Mouse (Mus musculus): ENCODE results near the gene Ptprb. TPM values are rescaled to one million over a fixed set of nuclear protein-coding genes. Genes with fewer than 3 reads are reported as not detected.

Ptprb gene
- 2.0 and 2.2 TPM in 2 replicates for polyA plus RNA-seq (2016; fragmentation: Nextera tagmentation; extraction: Ambion mirVana)

DNA sequence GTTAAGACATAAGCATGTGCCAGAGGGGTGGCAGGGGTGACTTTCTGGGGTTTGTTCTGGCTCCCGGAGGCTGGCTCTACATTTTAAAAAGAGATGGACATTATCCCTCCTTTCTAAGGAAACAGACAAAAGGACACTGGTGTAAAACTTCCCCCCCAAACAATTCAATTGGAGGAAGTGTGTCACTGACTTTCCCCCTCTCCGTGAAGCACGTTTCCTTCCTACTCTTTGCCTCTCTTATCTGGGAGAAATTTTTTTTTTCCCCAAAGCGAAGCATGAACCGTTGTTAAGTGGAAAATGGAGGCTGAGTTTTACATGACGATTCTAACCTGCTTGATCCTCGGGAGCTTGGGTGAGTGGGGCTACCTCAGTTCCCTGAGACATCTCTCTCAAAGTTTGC, at the start of gene Ptprb:
Ptprb (plus strand) TSS at position 244 of the 400 bp plus-strand sequence.
- Histone ChIP-seq H3K27ac (no peak within 1 kb of the TSS), H3K4me3 (peak within 1 kb of the TSS; percentile 17; the same call in 1 of the 2 replicates), H3K36me3 (no peaks in the 10 kb centered on the region), H3K27me3 (ENCODE audit: low read depth, poor library complexity, severe bottlenecking) (no peaks in the 10 kb centered on the region), H3K9me3 (replicated peaks) (no peaks in the 10 kb centered on the region), H3K4me1 (no peaks in the 10 kb centered on the region)
- 79% methylated on average over 7 of the region's 7 CpGs for WGBS
- DNase-seq (ENCODE audit: low spot score), result no peak

DNA sequence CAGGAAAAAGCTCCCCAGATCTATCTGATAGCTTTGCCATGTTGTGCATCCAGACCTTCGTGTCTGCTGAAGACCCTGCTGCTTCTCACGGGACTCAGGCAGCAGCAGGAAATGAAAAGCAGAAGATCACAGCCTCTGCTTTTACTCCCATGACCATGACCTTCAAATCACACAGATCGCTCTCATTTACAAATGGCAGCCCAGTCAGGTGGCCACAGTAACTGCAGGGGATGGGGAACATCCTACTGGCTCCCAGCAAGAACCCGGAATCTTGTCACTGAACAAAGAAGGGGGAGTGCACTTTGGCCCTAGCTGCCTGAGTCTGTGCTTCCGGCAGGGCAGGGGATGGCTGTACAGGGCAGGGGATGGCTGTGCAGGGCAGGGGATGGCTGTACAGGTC, 40.0 kb upstream of the Ptprb start:
- 70% methylated on average over 5 of the region's 5 CpGs for WGBS
- no peaks in the 10 kb centered on the region for H3K9me3 ChIP-seq (replicated peaks)

DNA sequence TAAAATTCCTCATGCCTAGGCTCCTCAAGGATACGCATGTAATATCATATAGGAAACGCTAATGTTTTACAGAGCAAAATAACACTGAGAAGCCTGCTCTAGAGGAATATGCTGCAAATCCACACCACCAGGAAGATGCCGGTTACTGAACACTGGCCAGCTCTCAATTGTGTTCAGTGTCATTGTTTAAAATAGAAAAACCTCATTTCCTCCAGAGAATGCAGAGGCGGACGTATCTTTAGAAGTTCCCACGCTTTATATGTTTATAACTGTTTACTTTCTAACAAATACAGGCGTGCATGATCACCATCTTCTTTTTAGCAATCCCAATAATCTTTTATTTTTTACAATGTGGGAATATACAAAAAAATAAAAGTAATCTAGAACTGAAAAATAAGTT, 33.1 kb upstream of the Ptprb start:
- H3K9me3 ChIP-seq (replicated peaks), result no peaks in the 10 kb centered on the region
- H3K4me1 ChIP-seq, result no peaks in the 10 kb centered on the region
- DNase-seq (ENCODE audit: low spot score), result no peak
- no peak overlapping the region for H3K4me3 ChIP-seq
- H3K27me3 ChIP-seq (ENCODE audit: low read depth, poor library complexity, severe bottlenecking), result no peaks in the 10 kb centered on the region
- H3K36me3 ChIP-seq, result no peaks in the 10 kb centered on the region
- H3K27ac ChIP-seq, result no peak overlapping the region
- 83% methylated on average over 7 of the region's 7 CpGs for WGBS

More for the DNA sequence above, 40.0 kb upstream of the Ptprb start:
- DNase-seq (ENCODE audit: low spot score), result no peak
- Histone ChIP-seq H3K27ac (no peak overlapping the region), H3K36me3 (no peaks in the 10 kb centered on the region), H3K4me3 (no peak overlapping the region), H3K27me3 (ENCODE audit: low read depth, poor library complexity, severe bottlenecking) (no peaks in the 10 kb centered on the region), H3K4me1 (no peaks in the 10 kb centered on the region)

DNA sequence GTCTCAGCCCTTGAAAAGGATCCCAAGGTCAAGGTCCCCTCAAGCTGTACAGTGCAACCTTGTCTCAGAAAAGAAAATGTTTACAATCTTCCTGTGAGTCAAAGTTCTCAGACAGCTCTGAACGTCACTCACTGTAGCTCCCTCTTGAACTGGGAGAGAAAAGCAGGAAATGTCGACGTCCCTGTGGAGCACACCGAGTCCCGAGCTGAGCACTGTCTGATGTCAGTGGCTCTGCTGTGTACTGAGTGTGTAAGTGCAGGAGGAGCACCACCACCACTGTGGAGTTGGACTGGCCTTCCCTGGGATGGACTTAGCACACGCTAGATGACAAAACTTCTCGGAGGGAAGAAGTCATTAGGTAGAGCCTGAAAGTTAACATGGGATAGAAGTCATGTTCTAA, 31.9 kb upstream of the Ptprb start:
- H3K4me3 ChIP-seq, result no peak overlapping the region
- H3K4me1 ChIP-seq, result no peaks in the 10 kb centered on the region
- no peak overlapping the region for H3K27ac ChIP-seq
- WGBS, result 59% methylated on average over 7 of the region's 7 CpGs
- no peaks in the 10 kb centered on the region for H3K27me3 ChIP-seq (ENCODE audit: low read depth, poor library complexity, severe bottlenecking)
- DNase-seq (ENCODE audit: low spot score), result no peak
- H3K36me3 ChIP-seq, result no peaks in the 10 kb centered on the region
- H3K9me3 ChIP-seq (replicated peaks), result no peaks in the 10 kb centered on the region

DNA sequence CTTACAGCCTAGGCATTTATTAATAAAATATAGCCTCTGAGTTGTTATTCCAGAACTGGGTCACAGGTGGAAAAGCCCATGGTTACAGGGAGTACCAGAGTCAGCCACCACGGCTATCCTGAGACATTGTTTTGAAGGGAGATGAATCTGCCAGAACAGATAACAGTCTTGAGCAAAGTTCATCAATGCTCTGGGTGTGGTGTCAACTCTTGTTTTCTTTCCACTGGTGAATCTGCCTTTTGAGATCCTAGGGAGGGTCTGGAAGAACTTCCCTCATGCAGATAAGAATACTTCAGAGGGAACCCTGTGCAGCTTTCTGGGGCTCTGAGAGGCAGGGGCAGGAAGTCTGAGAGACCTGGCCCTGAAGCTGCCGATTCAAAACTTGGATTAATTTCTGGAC, 29.7 kb upstream of the Ptprb start:
- H3K36me3 ChIP-seq, result no peaks in the 10 kb centered on the region
- no peak overlapping the region for H3K27ac ChIP-seq
- DNase-seq (ENCODE audit: low spot score), result no peak
- H3K4me1 ChIP-seq, result no peaks in the 10 kb centered on the region
- no peaks in the 10 kb centered on the region for H3K9me3 ChIP-seq (replicated peaks)
- no peaks in the 10 kb centered on the region for H3K27me3 ChIP-seq (ENCODE audit: low read depth, poor library complexity, severe bottlenecking)
- H3K4me3 ChIP-seq, result no peak overlapping the region
- WGBS, result 84% methylated on average over 2 of the region's 2 CpGs

DNA sequence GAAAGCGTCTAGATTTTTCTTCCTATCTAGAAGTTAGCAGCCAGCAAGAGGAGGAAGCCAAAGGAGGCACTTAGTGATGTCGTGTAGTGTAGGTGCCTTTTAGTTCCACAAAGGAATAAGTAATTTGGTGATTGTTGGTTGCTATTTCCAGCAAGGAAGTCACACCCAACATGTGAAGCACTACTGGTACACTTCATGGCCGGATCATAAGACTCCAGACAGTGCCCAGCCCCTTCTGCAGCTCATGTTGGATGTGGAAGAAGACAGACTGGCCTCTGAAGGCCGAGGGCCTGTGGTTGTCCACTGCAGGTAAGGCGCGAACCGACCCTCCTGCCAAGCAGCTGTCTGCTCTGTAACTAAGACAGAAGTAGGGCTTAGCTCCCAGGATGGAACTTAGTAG, 22.7 kb upstream of the Ptprb start:
- 84% methylated on average over 7 of the region's 7 CpGs for WGBS
- Histone ChIP-seq H3K27ac (no peak overlapping the region), H3K4me3 (no peak overlapping the region), H3K27me3 (ENCODE audit: low read depth, poor library complexity, severe bottlenecking) (no peaks in the 10 kb centered on the region), H3K36me3 (no peaks in the 10 kb centered on the region), H3K9me3 (replicated peaks) (no peaks in the 10 kb centered on the region), H3K4me1 (no peaks in the 10 kb centered on the region)
- DNase-seq (ENCODE audit: low spot score), result no peak

DNA sequence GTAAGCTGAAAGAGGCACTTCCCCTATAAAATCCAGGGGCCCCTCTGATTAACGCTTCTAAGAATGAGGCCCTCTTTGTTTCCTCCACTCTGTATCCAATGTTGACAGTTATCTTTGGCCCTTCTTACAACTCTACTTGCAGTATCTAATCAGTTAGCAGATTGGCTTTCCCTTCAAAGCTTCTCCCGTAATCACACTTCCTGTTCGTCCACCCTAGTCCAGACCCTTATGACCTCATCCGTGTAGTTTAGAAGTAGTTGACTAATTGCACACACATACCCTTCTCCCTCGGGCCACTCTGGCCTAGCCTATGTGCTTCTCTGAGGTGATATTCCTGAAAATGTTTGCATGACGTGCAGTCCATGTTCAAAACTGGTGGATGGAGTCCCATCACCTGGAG, 21.4 kb upstream of the Ptprb start:
- no peaks in the 10 kb centered on the region for H3K9me3 ChIP-seq (replicated peaks)

DNA sequence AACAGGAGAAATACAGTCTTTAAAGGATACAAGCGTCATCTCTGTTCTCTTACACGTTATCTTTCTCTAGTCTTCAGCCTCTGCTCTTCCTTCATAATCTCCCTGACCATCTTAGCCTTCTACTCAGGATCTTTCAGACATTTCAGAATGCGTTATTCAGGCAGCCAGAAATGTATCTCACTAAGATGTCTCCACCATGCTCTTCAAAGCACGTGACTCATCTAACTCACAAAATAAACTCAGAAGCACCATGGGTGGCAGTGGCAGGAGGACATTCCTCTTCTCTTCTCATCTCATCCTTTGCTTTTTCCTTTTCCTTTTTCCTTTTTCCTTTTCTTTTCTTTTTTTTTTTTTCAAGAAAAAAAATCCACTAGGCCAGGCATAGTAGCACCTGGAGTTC, 16.0 kb upstream of the Ptprb start:
- WGBS, result 90% methylated on average over 4 of the region's 4 CpGs
- no peaks in the 10 kb centered on the region for H3K9me3 ChIP-seq (replicated peaks)

More for the DNA sequence above, 21.4 kb upstream of the Ptprb start:
- H3K27ac ChIP-seq, result no peak overlapping the region
- no peak overlapping the region for H3K4me3 ChIP-seq
- WGBS, result 54% methylated on average over 6 of the region's 6 CpGs
- no peaks in the 10 kb centered on the region for H3K27me3 ChIP-seq (ENCODE audit: low read depth, poor library complexity, severe bottlenecking)
- DNase-seq (ENCODE audit: low spot score), result no peak
- no peaks in the 10 kb centered on the region for H3K36me3 ChIP-seq
- H3K4me1 ChIP-seq, result no peaks in the 10 kb centered on the region

DNA sequence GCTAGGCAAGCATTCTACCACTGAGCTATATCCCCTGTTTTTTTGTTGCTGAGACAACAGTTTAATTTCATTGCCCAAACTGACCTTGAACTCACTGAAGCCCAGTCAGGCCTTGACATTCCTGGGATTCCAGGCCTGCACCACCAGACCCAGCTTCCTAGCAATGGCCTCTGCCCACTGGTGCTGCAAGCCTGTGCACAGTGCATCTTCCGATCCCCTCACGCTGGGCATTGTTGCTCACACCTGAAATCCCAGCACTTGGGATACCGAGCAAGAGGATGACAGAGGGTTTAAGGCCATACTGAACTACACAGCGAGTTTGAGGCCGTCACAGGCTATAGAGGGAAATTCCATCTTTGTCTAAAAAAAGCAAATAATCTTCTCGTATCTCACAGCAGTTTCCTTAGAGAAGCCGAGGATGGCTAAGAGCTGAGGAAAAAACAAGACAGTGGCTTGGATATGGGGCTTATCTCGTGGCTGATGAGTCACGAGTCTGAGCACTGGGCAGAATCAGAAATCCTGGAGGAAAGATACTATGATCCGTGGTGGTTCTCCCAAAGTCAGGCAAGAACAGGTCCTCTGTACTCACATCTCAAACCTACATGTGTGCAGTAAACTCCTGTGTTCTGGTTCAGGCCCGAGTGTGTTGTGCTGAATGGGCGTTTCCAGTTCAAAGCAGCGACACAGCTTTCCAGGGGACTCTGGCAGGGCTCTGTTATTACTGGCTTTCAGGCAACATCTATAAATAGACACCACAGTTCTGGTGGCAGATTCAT, 14.5 kb upstream of the Ptprb start:
- H3K27ac ChIP-seq, result peak overlapping the region; percentile 23; the same call in 1 of the 2 replicates
- no peaks in the 10 kb centered on the region for H3K27me3 ChIP-seq (ENCODE audit: low read depth, poor library complexity, severe bottlenecking)
- DNase-seq (ENCODE audit: low spot score), result no peak
- H3K36me3 ChIP-seq, result no peaks in the 10 kb centered on the region
- no peak overlapping the region for H3K4me3 ChIP-seq
- peaks cover 4% of the 10 kb centered on the region; the same call in 1 of the 2 replicates for H3K4me1 ChIP-seq
- WGBS, result 81% methylated on average over 13 of the region's 13 CpGs
- H3K9me3 ChIP-seq (replicated peaks), result no peaks in the 10 kb centered on the region

More for the DNA sequence above, 16.0 kb upstream of the Ptprb start:
- Histone ChIP-seq H3K27me3 (ENCODE audit: low read depth, poor library complexity, severe bottlenecking) (no peaks in the 10 kb centered on the region), H3K27ac (no peak overlapping the region), H3K36me3 (no peaks in the 10 kb centered on the region), H3K4me3 (no peak overlapping the region), H3K4me1 (peaks cover 4% of the 10 kb centered on the region; the same call in 1 of the 2 replicates)
- DNase-seq (ENCODE audit: low spot score), result no peak

DNA sequence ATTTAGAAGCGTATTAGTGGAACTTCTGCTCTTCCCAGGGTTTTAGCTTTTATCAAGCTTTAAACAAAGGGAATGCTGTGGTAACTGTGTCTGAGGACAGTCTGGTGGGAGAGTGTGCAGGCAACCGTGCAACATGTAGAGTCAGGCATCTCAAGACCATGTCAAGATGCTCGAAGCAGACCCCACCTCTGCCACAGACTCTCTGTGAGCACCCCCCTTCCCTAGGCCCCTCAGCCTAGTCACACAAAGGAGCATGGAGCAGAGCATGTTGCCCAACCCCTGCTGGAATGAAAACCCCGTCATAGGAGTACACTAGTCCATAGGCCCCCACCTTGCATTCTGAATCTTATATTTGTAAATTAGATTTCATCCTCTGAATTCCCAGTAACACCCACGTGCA, 13.8 kb upstream of the Ptprb start:
- peaks cover 4% of the 10 kb centered on the region; the same call in 1 of the 2 replicates for H3K4me1 ChIP-seq
- H3K36me3 ChIP-seq, result no peaks in the 10 kb centered on the region
- no peak overlapping the region for H3K27ac ChIP-seq
- H3K27me3 ChIP-seq (ENCODE audit: low read depth, poor library complexity, severe bottlenecking), result no peaks in the 10 kb centered on the region
- H3K9me3 ChIP-seq (replicated peaks), result no peaks in the 10 kb centered on the region
- no peak for DNase-seq (ENCODE audit: low spot score)
- H3K4me3 ChIP-seq, result no peak overlapping the region
- whole genome bisulfite sequencing, result 82% methylated on average over 5 of the region's 5 CpGs

DNA sequence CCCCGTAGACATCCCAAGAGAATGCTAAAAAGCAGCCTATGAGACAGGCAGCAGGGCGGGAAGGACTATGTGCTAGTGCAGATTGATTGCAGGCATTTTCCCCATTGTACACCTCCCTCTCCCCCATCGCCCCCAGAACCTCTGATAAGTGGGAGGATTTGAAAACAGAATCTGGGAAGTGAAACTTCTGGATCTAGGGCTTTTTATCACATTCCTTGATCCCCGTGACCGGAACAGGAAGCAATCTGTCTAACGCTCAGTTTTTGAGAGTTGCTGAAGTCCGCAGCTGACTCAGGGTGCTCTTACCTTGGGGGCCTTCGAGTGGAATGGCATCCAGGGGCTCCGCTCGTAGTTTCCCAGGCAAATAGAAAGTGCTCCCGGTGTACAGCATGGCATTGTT, 10.8 kb upstream of the Ptprb start:
- Histone ChIP-seq H3K9me3 (replicated peaks) (no peaks in the 10 kb centered on the region), H3K36me3 (no peaks in the 10 kb centered on the region), H3K4me1 (peaks cover 4% of the 10 kb centered on the region; the same call in 1 of the 2 replicates), H3K27ac (no peak overlapping the region), H3K27me3 (ENCODE audit: low read depth, poor library complexity, severe bottlenecking) (no peaks in the 10 kb centered on the region), H3K4me3 (no peak overlapping the region)
- no peak for DNase-seq (ENCODE audit: low spot score)
- 84% methylated on average over 11 of the region's 11 CpGs for WGBS

DNA sequence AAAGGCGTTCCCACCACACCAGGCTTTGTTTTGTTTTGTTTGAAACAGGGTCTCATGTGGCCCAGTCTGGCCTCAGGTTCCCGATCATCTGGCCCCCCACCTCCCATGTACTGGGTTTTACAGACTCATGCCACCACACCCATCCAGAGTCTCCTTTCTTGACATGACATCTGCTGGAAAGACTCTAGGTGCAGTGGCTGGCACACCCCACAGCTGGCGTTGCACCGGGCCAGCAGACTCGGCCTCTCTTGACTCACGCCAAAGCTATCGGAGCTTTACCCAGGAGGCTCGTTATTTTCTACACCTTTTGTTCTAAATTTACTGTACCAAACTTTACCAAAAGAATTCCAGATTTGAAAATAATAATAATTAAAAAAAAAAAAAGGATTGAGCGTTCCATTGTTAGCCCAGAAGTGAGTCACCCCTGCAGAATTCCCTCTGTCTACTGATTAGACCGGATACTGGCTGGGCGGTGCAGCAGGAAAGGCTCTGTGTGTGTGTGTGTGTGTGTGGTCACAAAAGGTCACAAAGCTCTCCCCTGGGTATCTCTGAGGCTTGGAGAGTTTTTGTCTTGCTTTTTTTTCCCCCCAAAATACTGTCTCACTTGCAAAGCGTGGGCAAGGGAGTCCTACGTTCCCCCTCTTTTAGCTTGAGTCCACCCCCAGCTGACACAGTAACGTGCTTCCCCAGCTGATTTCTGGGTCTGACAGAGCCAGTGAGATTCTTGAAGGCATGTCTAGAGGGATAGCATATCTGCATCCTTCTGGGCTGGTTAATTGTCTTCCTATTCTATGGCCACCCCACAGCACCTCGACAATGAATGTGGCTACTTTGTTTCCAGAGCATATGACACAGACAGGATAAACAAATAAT, 8.5 kb upstream of the Ptprb start:
- no peak for DNase-seq (ENCODE audit: low spot score)
- Histone ChIP-seq H3K27ac (no peak overlapping the region), H3K9me3 (replicated peaks) (no peaks in the 10 kb centered on the region), H3K36me3 (no peaks in the 10 kb centered on the region), H3K4me1 (no peaks in the 10 kb centered on the region), H3K4me3 (no peak overlapping the region), H3K27me3 (ENCODE audit: low read depth, poor library complexity, severe bottlenecking) (no peaks in the 10 kb centered on the region)
- 86% methylated on average over 15 of the region's 15 CpGs for WGBS

DNA sequence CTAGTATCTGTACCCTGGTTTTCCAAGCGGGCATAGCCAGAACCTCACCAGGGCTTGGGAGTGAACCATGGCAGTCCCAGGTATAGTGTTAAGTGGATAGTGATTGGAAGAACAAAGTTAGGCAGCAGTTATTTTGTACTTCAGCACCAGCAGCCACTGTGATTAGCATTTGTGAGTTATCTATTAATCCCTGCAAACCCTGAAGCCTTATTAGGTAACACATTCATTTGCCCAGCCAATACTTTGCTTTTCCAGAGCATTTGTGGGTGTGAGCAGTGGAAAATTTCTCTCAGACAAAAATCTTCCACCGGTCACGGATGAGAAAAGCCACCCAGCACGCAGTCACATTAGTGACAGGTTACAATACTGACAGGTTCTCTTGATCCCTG, 7.9 kb upstream of the Ptprb start:
- no peaks in the 10 kb centered on the region for H3K9me3 ChIP-seq (replicated peaks)
- H3K27me3 ChIP-seq (ENCODE audit: low read depth, poor library complexity, severe bottlenecking), result no peaks in the 10 kb centered on the region
- H3K4me1 ChIP-seq, result no peaks in the 10 kb centered on the region
- H3K4me3 ChIP-seq, result no peak overlapping the region
- 81% methylated on average over 4 of the region's 4 CpGs for WGBS
- H3K36me3 ChIP-seq, result no peaks in the 10 kb centered on the region
- H3K27ac ChIP-seq, result no peak overlapping the region
- DNase-seq (ENCODE audit: low spot score), result no peak

Measured in limb, embryonic 10.5 days (tissue).